Mouse (Mus musculus): ENCODE measurements at regions not wholly inside any gene's neighbourhood (a gene's known extent, or its start where the extent isn't known, plus 50 kb on each side); places are given as distances from the start of the nearest gene placed in this dataset.
A peak's percentile ranks its signal among the peaks of the same experiment; 100 is the strongest.

GRCm38 (mm10) chr2:50812296-50812695, 336.6 kb downstream of the Rnd3 start:
- no peak for DNase-seq (ENCODE audit: low read depth)
- TF ChIP-seq POLR2A (IDR thresholded peaks at IDR 0.05; ENCODE audit: borderline replicate concordance, extremely low read depth, insufficient read depth, insufficient read length, poor library complexity, severe bottlenecking), result no peak
- TF ChIP-seq CTCF (IDR thresholded peaks at IDR 0.05; ENCODE audit: borderline replicate concordance, extremely low read depth, insufficient read depth, insufficient read length), result no peak

GRCm38 (mm10) chr2:50810336-50811066, 338.4 kb downstream of the Rnd3 start:
- peak; percentile 90 for DNase-seq (ENCODE audit: low read depth)
- TF ChIP-seq POLR2A (IDR thresholded peaks at IDR 0.05; ENCODE audit: borderline replicate concordance, extremely low read depth, insufficient read depth, insufficient read length, poor library complexity, severe bottlenecking), result 0 out of 2 replicates have a peak, but pooled peaks have one; percentile 10
- TF ChIP-seq CTCF (IDR thresholded peaks at IDR 0.05; ENCODE audit: borderline replicate concordance, extremely low read depth, insufficient read depth, insufficient read length), result no peak

DNA sequence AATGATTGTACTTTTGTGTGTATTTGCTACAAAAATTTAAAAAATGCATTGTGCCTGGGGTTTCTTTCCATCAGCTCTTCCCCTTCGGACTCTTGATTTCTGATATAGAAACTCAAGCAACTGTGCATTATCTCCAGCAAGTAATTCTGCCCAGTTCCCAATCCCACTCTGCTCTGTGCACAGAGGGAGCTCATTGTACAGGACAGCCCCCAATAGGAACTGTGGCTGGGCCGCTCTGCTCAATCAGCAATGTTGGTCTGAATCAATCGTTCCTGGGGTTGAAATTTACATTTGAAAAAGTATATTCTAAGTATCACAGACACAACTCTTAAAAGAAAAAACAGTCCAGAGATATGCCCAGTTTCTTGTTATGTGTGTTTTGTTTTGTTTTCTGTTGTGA, 339.1 kb downstream of the Rnd3 start:
- DNase-seq (ENCODE audit: low read depth), result peak; percentile 67
- TF ChIP-seq CTCF (IDR thresholded peaks at IDR 0.05; ENCODE audit: borderline replicate concordance, extremely low read depth, insufficient read depth, insufficient read length), result no peak
- TF ChIP-seq POLR2A (IDR thresholded peaks at IDR 0.05; ENCODE audit: borderline replicate concordance, extremely low read depth, insufficient read depth, insufficient read length, poor library complexity, severe bottlenecking), result no peak

- TF ChIP-seq CTCF (IDR thresholded peaks at IDR 0.05; ENCODE audit: borderline replicate concordance, extremely low read depth, insufficient read depth, insufficient read length), result no peak
- no peak for TF ChIP-seq POLR2A (IDR thresholded peaks at IDR 0.05; ENCODE audit: borderline replicate concordance, extremely low read depth, insufficient read depth, insufficient read length, poor library complexity, severe bottlenecking)
- DNase-seq (ENCODE audit: low read depth), result no peak
These were observed 341.6 kb downstream of the Rnd3 start for GRCm38 (mm10) chr2:50807162-50807960.

GRCm38 (mm10) chr2:50805645-50806044, 343.3 kb downstream of the Rnd3 start:
- TF ChIP-seq CTCF (IDR thresholded peaks at IDR 0.05; ENCODE audit: borderline replicate concordance, extremely low read depth, insufficient read depth, insufficient read length) (no peak), POLR2A (IDR thresholded peaks at IDR 0.05; ENCODE audit: borderline replicate concordance, extremely low read depth, insufficient read depth, insufficient read length, poor library complexity, severe bottlenecking) (no peak)
- DNase-seq (ENCODE audit: low read depth), result no peak

DNA sequence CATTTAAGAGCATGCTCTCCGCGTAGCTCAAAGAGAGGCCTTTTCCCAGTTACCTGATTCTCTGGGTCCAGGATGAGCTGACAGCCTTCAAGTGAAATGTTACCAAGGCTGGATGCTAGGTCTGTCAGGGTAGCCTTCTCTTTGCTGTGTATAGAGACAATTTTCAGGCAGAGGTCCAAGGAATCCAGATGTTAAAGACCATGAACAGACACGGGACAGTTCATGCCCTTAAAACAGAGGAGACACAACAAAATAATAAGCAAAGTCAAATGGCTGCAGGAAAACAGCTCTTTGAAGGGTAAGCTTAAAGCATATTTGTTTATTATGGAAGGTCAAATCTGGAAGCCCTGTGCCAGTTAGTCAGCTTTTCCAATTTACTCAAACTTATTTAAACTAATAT, 352.8 kb downstream of the Rnd3 start:
- TF ChIP-seq CTCF (IDR thresholded peaks at IDR 0.05; ENCODE audit: borderline replicate concordance, extremely low read depth, insufficient read depth, insufficient read length), result no peak
- TF ChIP-seq POLR2A (IDR thresholded peaks at IDR 0.05; ENCODE audit: borderline replicate concordance, extremely low read depth, insufficient read depth, insufficient read length, poor library complexity, severe bottlenecking), result no peak
- DNase-seq (ENCODE audit: low read depth), result no peak

DNA sequence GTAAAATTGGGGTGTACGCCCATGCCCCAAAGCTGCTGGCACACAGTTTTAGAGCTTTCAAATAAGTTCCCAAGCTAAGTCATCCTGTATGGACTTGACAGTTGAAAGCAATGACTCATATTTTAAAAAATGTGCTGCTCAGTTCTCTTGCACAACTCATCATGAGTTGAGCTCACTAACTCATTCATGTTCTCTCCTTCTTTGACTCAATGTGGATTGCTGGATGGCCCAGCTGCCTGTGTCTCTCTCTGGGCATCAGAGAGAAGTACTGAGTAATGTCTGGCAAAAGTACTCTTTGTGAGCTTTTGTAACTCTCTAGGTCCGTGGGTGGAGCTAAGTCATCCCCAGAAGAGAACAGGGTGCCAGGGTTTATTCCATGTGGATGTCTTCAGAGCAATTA, 355.3 kb downstream of the Rnd3 start:
- no peak for DNase-seq (ENCODE audit: low read depth)
- no peak for TF ChIP-seq POLR2A (IDR thresholded peaks at IDR 0.05; ENCODE audit: borderline replicate concordance, extremely low read depth, insufficient read depth, insufficient read length, poor library complexity, severe bottlenecking)
- TF ChIP-seq CTCF (IDR thresholded peaks at IDR 0.05; ENCODE audit: borderline replicate concordance, extremely low read depth, insufficient read depth, insufficient read length), result no peak

- TF ChIP-seq POLR2A (IDR thresholded peaks at IDR 0.05; ENCODE audit: borderline replicate concordance, extremely low read depth, insufficient read depth, insufficient read length, poor library complexity, severe bottlenecking) (no peak), CTCF (IDR thresholded peaks at IDR 0.05; ENCODE audit: borderline replicate concordance, extremely low read depth, insufficient read depth, insufficient read length) (no peak)
These were observed 355.8 kb downstream of the Rnd3 start for GRCm38 (mm10) chr2:50793067-50793466.

GRCm38 (mm10) chr2:50789051-50789651, 359.8 kb downstream of the Rnd3 start:
- DNase-seq (ENCODE audit: low read depth), result no peak
- TF ChIP-seq POLR2A (IDR thresholded peaks at IDR 0.05; ENCODE audit: borderline replicate concordance, extremely low read depth, insufficient read depth, insufficient read length, poor library complexity, severe bottlenecking), result no peak
- TF ChIP-seq CTCF (IDR thresholded peaks at IDR 0.05; ENCODE audit: borderline replicate concordance, extremely low read depth, insufficient read depth, insufficient read length), result no peak

More at GRCm38 (mm10) chr2:50793067-50793466, 355.8 kb downstream of the Rnd3 start:
- DNase-seq (ENCODE audit: low read depth), result peak; percentile 54

GRCm38 (mm10) chr2:50772101-50772500, 376.8 kb downstream of the Rnd3 start:
- TF ChIP-seq POLR2A (IDR thresholded peaks at IDR 0.05; ENCODE audit: borderline replicate concordance, extremely low read depth, insufficient read depth, insufficient read length, poor library complexity, severe bottlenecking) (no peak), CTCF (IDR thresholded peaks at IDR 0.05; ENCODE audit: borderline replicate concordance, extremely low read depth, insufficient read depth, insufficient read length) (no peak)
- no peak for DNase-seq (ENCODE audit: low read depth)

DNA sequence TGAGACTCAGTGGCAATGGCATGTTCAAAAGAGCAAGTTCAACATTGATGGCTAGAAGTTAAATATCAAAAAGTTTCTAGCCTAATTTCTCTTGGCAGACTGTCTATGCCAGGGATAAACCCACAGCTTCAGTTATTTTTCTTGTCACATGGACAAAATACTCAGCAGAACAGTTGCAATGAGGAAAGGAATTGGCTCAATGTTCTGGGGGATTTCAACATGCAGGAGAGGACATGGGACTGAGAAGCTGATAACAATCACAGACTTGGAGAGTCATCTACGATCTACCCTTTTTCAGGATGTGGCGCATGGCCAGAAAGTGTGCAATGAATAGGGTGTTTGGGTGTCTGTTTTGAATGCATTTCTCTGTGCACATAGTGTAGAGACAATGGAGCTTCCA, 389.9 kb downstream of the Rnd3 start:
- TF ChIP-seq POLR2A (IDR thresholded peaks at IDR 0.05; ENCODE audit: borderline replicate concordance, extremely low read depth, insufficient read depth, insufficient read length, poor library complexity, severe bottlenecking) (no peak), CTCF (IDR thresholded peaks at IDR 0.05; ENCODE audit: borderline replicate concordance, extremely low read depth, insufficient read depth, insufficient read length) (no peak)
- DNase-seq (ENCODE audit: low read depth), result no peak

All from brain, embryonic 14.5 days (tissue).